Mouse (Mus musculus) 3134 (cell line): ENCODE data around the gene Lin9.
"Not testable (repeated sequence)": the region's sequence is repeated elsewhere in the genome, so short reads cannot be mapped to it uniquely, and the experiment has no call there.

ENCODE experiments used
- DNase-seq: peaks from one replicate; pipeline ENCODE4 v3.0.0-alpha.2; 2011; ENCODE audit warnings: low spot score; ENCODE audit not compliant: insufficient read length; ENCODE audit errors: extremely low read depth

Gene Lin9

DNA sequence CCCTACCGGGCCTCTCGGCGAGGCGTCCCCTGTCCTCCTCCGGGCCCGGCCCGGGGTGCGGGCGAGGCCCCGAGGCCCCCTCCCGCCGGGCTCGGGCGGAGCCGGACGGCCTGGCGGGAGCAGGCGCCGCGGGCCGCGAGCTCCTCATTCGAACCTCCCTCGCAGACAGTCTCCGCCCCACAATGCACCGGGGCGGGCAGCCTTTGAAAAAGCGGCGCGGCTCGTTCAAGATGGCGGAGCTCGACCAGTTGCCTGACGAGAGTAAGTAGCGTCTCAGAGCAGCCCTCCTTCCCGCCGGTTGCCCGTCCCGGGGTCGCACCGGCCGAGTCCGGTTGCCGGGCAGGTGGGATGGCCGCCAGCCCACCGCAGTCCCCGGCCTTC lies at the start of gene Lin9:
Gene Lin9, plus strand, starts transcription at position 14 of the 381 bp plus-strand sequence.
- DNase-seq: peak; percentile 91

DNA sequence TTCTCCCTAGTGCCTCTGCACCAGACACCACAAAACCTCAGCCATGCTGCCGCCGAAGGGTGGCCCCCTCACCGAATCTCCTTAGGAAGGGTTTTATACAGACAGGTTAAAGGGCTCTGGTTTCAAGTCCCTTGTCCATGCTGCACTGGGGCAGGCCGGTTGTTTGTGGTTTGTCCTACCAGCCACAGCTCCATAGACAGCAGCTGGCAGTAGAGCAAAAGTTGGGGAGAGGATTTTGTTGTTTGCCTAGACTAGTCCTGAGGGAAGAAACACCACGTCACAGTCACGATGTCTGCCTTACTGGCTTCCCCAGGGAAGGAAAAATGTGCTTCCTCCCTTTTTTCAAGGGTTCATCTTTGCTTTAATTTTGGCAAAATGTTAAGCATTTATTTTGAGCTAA lies 40.4 kb upstream of the Lin9 start:
- no peak for DNase-seq

DNA sequence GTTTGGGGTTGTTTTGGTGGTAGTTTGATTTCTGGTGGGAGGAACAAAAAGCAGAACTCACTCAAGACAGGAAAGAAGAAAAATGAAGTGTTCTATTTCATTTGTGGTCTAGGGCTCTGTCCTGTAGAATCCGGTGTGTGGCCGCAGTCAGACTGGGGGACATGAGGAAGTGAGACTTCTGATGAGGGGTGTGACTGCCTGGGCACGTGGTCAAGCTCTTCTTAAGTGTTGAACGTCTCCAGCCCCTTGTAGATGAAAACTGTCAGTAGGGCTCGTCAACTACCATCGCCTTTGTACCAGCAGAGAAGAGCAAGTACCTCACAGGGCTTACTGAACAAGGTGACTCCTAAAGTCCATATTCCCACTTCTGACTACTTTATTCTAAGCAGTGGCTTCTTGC lies 39.1 kb upstream of the Lin9 start:
- no peak for DNase-seq

DNA sequence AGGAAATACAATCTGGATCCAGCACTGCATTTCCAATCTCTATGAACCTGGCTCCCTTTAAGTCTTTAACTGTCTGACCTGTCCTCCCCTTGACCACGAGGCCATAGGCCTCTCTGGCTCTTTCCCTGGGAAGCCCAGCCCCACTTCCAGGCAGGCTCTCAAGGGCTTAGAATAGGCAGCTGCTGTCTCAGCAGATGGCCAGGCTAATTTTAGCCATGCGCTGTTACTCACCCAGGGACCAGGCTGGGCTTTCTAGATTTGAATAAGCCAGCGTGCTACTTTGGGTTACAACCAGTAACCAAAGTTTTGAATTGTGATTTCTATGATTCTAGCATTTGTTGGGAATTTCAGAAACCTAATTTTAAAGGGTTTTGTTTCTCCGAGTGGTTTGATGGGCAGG lies 36.4 kb upstream of the Lin9 start:
- no peak for DNase-seq

DNA sequence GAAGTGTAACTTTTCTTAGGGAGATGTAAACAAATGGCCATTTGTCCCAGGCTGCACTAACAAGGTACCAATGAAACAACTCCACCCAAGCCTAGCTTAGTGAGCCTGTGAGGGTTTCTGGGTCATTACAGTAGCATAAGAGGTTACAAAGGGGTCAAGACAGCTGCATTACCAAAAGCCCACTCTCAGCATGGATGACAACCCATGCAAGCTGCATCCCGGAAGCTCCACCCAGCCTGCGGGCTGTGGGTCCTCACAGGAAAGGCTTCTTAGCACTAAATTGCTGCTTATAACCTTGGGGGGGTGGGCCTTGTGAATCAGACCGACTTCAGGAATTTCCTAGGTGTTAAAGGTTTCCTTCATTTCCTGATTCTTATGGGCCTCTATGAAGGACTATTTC lies 34.8 kb upstream of the Lin9 start:
- DNase-seq: no peak

DNA sequence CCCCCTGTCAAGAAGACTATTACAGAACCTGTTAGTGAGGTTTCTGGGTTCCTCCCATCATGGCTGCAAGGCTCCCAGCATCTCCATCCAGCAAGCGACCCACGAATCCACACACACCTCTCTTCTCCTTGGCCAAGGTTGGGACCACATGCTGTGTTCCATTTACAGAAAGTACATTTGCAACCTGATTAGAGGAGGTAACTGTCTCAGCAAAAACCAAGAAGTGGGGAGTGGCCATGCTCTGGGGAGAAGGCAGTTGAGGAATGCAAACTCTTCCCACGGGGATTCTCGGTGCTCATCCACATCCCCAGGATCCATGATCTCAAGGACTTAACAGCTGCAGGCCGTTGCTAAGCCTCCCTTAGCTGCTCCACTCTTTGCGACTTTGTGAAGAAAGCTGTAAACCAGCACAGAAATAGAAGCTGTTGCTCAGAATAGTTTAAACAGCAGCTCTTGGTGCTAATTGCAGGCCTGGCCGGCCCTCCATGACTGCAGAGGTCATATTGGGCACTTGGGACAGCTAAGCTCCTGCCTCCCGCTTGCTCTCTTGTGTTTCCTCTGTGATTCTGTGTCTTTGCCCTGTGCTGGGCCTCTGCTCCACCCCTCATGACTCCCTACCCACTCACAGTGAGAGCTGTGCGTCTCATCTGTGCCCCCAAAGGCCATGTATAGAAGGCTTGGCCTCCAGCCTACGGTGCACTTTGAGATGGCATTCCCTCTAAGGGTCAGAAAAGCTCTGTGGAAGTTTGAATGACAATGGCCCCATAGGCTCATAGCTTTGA lies 34.0 kb upstream of the Lin9 start:
- DNase-seq: no peak

DNA sequence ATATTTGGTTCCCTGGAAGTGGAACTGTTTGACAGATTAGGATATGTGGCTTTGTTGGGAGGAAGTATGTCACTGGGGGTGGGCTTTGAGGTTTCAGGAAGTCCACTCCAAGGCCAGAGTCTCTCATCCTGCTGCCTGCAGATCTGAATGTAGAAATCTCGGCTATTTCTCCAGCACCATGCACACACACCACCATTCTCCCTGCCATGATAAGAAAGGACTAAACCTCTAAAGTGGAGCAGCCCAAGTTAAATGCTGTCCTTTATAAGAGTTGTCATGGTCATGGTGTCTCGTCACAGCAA lies 33.4 kb upstream of the Lin9 start:
- no peak for DNase-seq

DNA sequence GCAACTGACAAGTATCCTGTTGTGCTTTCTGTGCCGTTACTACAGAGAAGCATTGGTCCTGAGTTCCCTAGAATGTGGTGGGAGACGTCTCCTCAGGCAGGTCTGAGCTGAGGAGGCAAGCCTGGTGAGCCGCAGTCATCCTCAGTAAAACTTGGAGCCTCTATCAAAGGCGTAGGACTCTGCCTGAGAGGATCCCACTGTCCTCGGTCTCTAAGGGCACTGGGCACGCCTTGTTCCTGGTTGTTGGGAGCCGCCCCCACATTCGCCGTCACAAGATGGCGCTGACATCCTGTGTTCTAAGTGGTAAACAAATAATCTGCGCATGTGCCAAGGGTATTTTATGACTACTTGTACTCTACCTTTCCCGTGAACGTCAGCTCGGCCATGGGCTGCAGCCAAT lies 29.1 kb upstream of the Lin9 start:
- DNase-seq: not testable (repeated sequence)

DNA sequence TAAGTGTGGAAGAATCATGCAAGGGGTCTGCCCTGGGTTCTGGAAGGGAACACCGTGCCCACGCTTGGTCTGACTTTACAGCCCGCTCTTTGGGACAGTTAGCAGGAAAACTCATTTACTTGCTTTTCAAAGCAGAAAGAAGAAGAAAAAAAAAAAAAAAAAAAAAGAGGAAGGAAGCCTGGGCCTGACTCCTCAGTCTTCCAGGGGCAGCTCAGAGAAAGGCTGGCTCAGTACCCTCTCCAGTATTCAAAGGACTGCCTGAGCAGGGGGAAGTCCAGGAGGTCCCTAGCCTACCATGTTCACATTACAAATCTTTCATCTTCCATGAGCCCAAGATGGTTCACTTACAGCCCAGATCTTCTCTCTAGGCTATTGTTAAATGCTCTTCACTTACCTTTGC lies 24.2 kb upstream of the Lin9 start:
- DNase-seq: no peak

DNA sequence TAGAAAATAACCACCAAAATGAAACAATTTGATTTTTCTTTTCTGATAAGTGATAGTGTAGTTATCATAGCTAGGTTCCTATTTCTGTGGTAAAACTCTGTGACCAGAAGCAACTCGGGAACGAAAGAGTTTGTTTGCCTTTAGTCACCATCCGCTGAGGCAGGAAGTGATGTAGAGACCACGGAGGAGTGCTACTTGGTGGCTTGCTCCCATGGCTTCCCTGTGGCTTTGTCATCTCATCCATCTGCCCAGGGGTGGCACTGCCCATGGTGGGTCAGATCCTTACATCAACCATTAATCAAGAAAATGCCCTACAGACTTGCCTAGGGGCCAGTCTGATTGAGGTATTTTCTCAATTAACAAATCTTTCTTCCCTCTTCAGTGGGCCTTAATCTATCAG lies 18.6 kb upstream of the Lin9 start:
- DNase-seq: no peak

DNA sequence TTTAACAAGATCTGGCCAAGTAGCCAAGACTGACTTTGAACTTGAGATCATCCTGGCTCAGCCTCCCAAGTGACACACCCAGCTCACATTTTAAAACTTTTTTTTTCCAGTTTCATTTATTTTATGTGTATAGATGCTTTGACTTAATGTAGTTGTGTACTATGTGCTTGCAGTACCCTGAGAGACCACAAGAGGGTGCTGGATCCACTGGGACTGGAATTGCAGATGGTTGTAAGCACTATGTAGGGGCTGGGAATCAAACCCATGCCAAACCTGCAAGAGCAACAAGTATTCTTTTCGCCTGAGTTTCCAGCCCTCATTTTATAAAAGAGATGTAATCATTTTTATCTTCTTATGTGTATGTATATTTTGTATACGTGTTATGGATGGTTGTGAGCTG lies 17.0 kb upstream of the Lin9 start:
- DNase-seq: no peak

DNA sequence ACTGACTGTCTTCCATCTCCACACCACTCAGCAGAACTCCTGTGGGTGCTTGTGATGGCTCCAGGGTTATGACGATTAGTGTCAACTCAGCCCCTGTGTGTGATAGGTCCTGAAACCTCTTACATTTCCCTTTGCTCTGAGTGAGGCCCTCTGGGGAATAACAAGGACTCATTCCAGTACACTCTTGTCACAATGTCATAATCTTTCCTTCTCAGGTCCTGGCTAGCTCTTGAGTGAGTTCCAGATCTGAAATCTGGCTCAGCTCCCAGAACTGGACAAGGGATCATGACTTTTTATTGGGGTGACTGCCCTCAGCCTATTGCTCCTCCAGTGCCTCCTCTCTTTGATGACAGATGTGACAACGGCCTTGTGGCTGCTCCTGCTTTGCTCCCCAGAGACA lies 14.8 kb upstream of the Lin9 start:
- DNase-seq: peak; percentile 63

DNA sequence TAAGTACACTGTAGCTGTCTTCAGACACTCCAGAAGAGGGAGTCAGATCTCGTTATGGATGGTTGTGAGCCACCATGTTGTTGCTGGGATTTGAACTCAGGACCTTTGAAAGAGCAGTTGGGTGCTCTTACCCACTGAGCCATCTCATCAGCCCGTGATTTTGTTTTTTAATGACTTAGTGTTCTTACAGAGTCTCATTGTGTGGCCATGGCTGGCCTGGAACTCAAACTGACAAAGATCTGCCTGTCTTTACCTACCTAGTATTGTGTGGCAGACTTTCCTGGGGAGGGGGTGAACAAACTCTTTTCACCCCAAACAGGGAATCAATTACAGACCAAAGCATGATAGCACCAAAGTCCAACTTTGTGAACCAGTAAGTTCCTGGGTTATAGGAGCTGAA lies 3.2 kb upstream of the Lin9 start:
- not testable (repeated sequence) for DNase-seq

DNA sequence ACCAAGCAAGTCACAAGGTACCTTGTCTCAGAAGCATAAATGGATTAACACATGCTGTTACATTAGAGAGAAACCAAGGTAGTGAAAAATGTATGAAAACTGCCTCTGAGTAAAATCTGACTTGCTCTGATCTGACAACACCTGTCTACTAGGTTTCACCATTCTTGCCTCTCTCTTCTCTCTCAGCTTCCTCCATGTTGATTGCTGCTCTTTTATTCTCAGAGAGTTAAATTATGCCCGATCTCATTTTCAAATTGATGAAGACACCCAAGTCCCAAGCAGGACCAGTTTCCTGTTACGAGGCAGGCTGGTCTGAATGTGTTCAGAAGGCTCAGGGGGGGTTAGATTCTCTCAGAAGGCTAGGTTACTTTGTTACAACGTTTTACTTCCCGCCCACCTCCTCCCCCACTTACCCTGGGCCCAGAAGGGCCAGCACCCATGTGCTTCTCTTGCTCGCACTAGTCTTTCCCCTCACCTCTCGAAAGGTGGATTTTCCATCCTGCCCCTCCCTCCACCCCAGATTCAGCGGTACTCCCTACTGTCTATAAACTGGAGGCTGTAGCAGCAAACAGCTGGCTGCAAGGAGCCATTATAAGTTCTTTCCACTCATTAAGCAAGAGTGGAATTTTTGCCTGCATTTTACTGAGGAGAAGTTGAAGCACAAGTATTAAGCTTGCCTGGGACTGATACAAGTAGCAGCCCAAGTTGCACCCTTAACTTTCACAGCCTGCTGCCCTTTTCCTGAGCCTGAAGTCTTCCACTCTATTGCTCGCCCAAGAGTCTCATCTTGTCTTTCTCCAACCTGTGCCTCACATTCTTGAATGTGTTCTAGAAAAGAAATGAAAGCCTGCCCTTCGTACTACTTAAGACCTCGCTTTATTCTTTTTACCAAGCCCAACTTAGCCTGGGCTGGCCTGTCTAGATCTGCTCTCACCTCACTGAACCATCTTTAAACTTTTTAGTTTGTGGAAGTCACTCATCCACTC lies 1.2 kb upstream of the Lin9 start:
- DNase-seq: peak; percentile 19

DNA sequence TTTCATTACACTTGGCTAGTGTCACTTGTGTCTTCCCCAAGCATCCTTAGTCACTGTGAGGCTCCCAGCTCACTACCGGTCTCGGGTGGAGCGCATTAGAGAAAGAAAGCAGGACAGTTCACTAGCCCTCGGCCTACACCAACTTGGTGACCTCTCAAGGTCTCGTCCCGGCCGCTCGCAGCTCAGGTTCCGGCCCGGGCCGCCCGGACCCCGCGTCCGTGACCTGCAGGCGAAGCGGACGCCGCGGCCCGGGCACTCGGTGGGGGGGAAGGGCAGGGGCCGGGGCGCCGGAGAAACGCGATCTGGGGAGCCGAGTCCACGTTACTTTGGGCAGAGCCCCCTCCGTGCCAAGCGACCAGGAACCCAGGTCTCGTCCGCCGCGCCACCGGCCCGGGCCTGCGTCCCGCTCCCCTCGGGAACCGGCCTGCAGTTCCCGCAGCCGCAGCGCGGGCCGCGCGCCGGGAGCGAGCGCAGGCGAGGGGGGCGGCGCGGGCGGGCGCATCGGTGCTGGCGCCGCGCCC lies 285 bp upstream of the Lin9 start:
- DNase-seq: peak; percentile 82

DNA sequence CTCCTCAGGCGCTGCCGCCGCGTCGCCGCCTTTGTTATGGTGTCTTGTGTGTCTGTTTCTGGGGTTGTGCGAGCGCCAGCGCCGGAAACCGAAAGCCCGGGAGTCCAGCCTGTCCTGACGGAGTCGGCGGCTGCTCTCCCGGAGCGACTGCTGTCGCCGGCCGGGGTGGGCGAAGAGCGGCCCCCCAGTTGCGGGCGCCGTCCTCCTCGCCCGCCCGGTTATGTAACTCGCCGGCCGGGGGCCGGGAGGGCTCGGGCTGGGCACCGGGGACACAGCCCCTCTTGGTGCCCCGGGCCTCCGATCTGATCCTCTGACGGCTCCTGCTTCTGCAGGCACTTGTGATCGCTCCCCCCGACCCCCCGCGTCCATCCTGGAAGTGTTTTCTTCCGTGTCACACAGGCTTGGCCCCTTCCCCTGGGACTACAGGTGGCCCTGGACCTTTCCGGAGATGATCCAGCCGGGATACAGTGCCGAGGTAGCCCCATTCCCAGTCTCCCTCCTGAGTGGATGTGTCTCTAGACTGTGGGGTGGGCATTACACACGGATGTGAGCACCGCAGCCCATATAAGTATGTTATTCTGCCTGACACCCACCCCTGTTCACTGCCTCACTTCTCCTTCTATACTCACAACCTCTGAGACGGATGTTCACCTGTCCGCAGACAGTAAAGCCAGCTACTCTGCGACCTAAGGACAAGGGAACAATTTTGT lies 723 bp downstream of the Lin9 start:
- DNase-seq: no peak

DNA sequence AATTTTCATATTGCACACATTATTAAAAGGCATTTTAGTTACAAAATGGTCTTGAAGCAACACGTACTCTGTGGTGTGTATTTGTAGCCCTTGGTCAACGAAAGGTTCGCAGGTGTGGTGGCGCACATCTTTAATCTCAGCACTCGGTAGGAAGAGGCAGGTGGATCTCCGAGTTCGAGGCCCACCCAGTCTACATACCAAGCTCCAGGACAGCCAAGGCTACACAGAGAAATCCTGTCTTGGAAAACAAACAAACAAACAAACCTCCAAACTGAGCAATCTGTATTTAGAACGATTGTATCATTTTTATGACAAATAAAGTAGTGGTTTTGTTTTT lies 1.2 kb downstream of the Lin9 start:
- no peak for DNase-seq

DNA sequence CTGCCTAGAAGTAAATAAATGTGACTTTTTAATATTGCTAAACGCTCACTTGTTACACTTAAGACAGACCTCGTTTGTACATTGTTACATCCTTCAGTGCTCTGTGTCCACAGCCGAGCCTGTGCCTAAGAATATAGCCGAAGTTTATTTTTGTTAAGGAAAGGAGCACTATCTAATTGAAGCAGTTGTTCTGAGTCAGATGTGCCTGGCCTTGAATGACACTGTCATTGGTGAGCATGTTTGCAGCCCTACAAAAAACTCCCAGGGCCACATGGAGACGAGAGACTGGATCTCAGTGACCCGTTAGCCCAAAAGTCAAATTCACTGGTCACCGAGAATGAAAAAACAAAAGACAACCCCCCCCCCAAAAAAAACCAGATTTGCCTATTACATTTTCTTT lies 50.3 kb downstream of the Lin9 start:
- DNase-seq: no peak

DNA sequence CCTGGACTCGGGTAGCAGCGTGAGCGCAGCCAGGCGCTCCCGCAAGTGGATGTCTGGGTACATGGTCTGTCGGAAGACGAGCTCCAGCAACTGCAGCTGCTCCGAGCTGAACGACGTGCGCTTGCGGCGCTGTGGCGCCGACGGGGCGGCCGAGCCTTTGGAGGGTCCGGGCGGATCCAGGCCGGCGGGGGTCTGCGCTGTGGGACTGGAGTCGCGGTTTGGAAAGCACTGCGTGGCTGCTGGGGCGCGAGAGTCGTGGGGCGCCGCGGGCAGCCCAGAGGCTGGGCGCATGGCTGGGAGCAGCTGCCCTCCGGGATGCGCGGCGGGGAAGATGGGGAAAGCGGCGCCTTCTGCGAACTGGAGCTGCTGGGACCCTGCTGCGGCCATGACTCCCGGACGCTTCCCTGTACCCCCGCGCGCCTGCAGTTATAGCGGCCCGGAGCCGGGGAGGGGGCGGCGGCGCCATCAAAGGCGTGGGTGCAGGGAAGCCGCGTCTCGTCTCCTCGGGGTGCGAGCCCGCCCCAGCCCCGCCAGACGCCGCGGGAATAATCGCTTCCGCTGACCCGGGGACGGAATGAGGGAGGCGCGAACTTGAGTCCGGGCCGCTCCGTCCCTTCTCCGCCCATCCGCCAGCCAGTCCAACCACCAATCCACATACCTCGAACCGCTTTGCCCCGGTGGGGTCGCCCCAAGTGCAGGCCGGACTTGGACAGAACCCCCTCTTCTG lies 55.8 kb downstream of the Lin9 start, which contains the start of gene Mixl1:
Gene Mixl1, minus strand, starts transcription at position 409 of the 727 bp plus-strand sequence.
- DNase-seq: no peak

DNA sequence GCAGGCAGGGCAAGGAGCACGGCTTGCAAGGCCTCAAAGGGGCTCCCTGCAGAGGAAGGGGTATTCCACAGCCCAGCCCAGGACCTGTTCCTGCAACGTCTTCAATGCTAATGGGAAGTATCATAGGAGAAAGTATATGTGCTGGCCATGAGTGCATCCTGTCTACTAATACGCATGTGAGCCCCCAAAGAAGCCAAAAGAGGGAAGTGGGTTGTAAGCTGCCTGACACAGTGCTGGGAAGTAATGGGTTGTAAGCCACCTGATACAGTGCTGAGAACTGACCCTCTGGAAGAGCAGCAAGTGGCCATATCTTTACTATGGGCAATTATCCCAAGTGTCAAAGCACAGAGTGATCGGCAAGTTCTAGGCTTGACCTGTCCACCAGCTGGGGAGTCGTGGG lies 57.1 kb downstream of the Lin9 start:
- no peak for DNase-seq

DNA sequence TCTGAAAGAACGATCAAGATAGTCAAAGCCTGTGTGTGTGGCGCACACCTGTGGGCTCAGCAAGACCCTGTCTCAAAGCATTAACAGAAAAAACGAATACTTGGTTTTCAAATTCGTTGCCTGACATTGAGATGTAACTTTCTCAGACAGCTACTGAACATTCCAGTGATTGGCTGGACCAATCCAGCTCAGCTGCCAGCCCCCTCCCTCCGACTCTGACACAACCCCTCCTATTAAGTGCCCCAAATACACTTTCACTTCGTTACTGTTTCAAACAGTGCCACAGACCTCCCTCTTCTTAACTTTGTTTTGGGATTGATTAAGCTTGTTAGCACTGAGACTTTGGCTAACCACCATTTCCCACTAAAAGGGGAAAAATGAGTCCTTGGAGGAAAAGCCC lies 62.5 kb downstream of the Lin9 start:
- DNase-seq: no peak
